Mouse (Mus musculus) C2C12 (cell line): ENCODE results near the gene Atpaf2. TPM values are rescaled to one million over a fixed set of nuclear protein-coding genes. Genes with fewer than 3 reads are reported as not detected.

ENCODE experiments used
- H3K27me3 ChIP-seq: one replicate; pipeline ENCODE4 v1.6.1; 2011; ENCODE audit not compliant: control insufficient read depth, insufficient read depth, insufficient read length
- H3K36me3 ChIP-seq: one replicate; pipeline ENCODE4 v1.6.1; 2011; ENCODE audit not compliant: control insufficient read depth, insufficient read depth
- H3K4me3 ChIP-seq: one replicate; pipeline ENCODE4 v1.5.1; 2011; ENCODE audit warnings: mild to moderate bottlenecking, control low read depth; ENCODE audit not compliant: poor library complexity, insufficient read depth, severe bottlenecking
- H3K79me2 ChIP-seq: one replicate; pipeline ENCODE4 v1.6.1; 2011; ENCODE audit not compliant: control insufficient read depth, insufficient read depth
- H3K79me3 ChIP-seq: one replicate; pipeline ENCODE4 v1.6.1; 2011; ENCODE audit warnings: low read depth, control low read depth
- H3ac ChIP-seq: one replicate; pipeline ENCODE3; 2011; ENCODE audit warnings: low read depth; ENCODE audit not compliant: control insufficient read depth, insufficient read length
- CEBPB ChIP-seq: IDR thresholded peaks from one replicate; pipeline ENCODE4 v1.6.1; 2011; ENCODE audit warnings: low read depth, mild to moderate bottlenecking, control low read depth, moderate library complexity
- CTCF ChIP-seq: IDR thresholded peaks from one replicate; pipeline ENCODE4 v1.5.1; 2011; ENCODE audit not compliant: control insufficient read depth, insufficient read depth, insufficient read length
- FOSL1 ChIP-seq: IDR thresholded peaks from one replicate; pipeline ENCODE4 v1.8.0; 2011; ENCODE audit warnings: mild to moderate bottlenecking, low read length; ENCODE audit not compliant: poor library complexity, insufficient read depth, severe bottlenecking
- MAX ChIP-seq: IDR thresholded peaks from one replicate; pipeline ENCODE4 v1.6.1; 2011; ENCODE audit warnings: mild to moderate bottlenecking, control low read depth
- MYOD1 ChIP-seq: IDR thresholded peaks from one replicate; pipeline ENCODE4 v1.6.1; 2011; ENCODE audit warnings: low read depth; ENCODE audit not compliant: control insufficient read depth, insufficient read length
- MYOG ChIP-seq: IDR thresholded peaks from one replicate; pipeline ENCODE4 v1.6.1; 2011; ENCODE audit not compliant: control insufficient read depth, insufficient read length; ENCODE audit errors: extremely low read depth
- USF1 ChIP-seq: IDR thresholded peaks from one replicate; pipeline ENCODE4 v1.6.1; 2011; ENCODE audit warnings: low read depth, mild to moderate bottlenecking, control low read depth, moderate library complexity
- polyA plus RNA-seq: library from polyadenylated mRNA; unstranded; fragments of >200 nt; fragmentation: generic; extraction: Trizol; gene quantifications from one replicate; pipeline ENCODE4 v1.2.1, GENCODE M21; 2012; ENCODE audit warnings: missing spikeins

Atpaf2 gene
- polyA plus RNA-seq, 1 experiment = 41.4 TPM

DNA sequence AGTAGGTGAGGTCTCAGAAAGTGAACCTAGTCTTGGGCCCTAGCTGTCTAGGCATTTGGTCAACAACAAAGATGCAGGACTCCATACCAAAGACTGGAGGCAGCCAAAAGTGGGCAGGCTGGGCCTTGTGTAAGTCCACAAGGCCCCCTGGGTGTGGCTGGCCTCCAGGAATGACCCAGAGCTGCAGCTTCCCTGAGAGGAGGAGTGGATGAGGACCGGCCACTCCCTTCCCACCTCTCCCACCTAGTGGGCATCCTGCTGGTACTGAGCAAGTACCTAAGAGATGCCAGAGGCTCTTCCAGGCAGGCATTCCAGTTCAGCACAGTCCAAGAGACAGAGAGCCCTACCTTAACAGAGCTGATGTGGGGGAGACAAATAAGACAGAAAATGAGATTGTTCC, 58.3 kb downstream of the Atpaf2 start:
- H3K36me3 ChIP-seq = no peaks in the 10 kb centered on the region
- H3K79me3 ChIP-seq = no peaks in the 10 kb centered on the region
- no peak overlapping the region for H3K4me3 ChIP-seq
- peaks cover 5% of the 10 kb centered on the region for H3K27me3 ChIP-seq
- H3ac ChIP-seq = no peak overlapping the region
- H3K79me2 ChIP-seq = no peaks in the 10 kb centered on the region
- no peak for TF ChIP-seq FOSL1
- no peak for TF ChIP-seq MYOG
- TF ChIP-seq MAX = no peak
- TF ChIP-seq MYOD1 = no peak
- TF ChIP-seq CTCF = no peak
- no peak for TF ChIP-seq CEBPB
- no peak for TF ChIP-seq USF1

- H3K4me3 ChIP-seq = no peak overlapping the region
- TF ChIP-seq FOSL1 (no peak), MYOG (no peak), USF1 (no peak), MYOD1 (no peak)
- H3K36me3 ChIP-seq = no peaks in the 10 kb centered on the region
- no peaks in the 10 kb centered on the region for H3K79me3 ChIP-seq
- peaks cover 2% of the 10 kb centered on the region for H3K27me3 ChIP-seq
- no peaks in the 10 kb centered on the region for H3K79me2 ChIP-seq
- H3ac ChIP-seq = no peak overlapping the region
These were observed 59.1 kb downstream of the Atpaf2 start for GRCm38 (mm10) chr11:60359138-60359537.

DNA sequence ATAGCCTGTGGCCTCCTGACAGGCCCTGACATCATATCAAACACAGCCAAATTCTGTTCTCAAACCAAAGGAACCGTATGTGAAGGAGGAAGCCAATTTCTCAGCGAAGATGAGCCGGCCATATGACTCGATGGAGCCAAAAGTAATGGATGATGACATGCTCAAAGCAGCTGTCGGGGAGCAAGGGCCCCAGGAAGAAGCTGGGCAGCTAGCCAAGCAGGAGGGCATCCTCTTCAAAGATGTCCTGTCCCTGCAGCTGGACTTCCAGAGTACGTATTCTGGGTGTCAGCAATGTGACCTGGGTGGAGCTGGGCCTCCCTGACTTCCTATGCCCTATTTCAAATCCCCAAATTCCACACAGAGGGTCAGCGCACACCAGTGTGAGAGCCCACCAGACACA, 59.7 kb downstream of the Atpaf2 start:
- no peaks in the 10 kb centered on the region for H3K79me2 ChIP-seq
- no peaks in the 10 kb centered on the region for H3K79me3 ChIP-seq
- TF ChIP-seq CTCF = no peak
- no peak for TF ChIP-seq FOSL1
- no peak for TF ChIP-seq MYOD1
- no peak for TF ChIP-seq USF1
- TF ChIP-seq CEBPB = no peak
- TF ChIP-seq MAX = no peak
- TF ChIP-seq MYOG = no peak
- H3K36me3 ChIP-seq = no peaks in the 10 kb centered on the region
- no peaks in the 10 kb centered on the region for H3K27me3 ChIP-seq
- H3ac ChIP-seq = no peak overlapping the region
- no peak overlapping the region for H3K4me3 ChIP-seq

DNA sequence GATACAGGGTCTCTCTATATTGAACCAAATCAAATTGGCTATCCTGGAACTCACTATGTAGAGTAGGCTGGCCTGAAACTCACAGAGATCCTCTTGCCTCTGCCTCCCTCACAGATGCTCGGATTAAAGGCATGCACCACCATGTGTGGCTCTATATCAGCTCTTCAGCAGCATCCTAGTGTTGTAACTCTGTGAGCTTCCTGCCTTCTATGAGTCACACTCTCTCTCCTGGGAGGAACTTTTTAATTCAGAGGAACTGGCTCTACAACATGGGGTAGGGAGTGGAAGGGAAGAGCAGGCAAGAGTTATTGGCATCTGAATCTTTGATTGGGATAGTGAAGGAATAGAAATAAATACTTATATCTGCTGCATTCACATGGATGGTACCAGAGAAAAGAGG, 61.1 kb downstream of the Atpaf2 start:
- Histone ChIP-seq H3ac (no peak overlapping the region), H3K27me3 (no peaks in the 10 kb centered on the region)
- TF ChIP-seq CTCF (no peak), MYOD1 (no peak), MAX (no peak), CEBPB (no peak), USF1 (no peak), MYOG (no peak), FOSL1 (no peak)

DNA sequence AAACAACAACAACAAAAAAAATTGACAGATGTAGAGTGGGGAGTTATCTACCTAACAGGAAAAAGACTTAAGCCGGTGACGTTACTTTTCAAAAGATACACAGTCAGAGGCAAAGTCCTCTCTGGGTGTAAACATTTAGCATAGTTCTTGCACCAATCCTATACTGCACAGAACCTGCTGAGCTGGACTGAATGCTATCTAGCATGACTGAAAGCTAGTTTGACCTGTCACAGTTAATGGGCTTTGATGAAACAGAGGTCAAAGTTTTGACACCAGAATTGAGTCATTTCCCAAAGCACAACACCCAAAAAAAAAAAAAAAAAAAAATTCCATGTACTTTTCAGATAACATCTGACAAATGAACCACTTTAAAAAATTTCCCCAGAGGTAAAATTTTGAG, 62.3 kb downstream of the Atpaf2 start:
- no peaks in the 10 kb centered on the region for H3K27me3 ChIP-seq
- no peak overlapping the region for H3ac ChIP-seq
- no peak overlapping the region for H3K4me3 ChIP-seq
- no peaks in the 10 kb centered on the region for H3K36me3 ChIP-seq
- peaks cover 16% of the 10 kb centered on the region for H3K79me2 ChIP-seq
- H3K79me3 ChIP-seq = peaks cover 9% of the 10 kb centered on the region
- no peak for TF ChIP-seq CTCF
- TF ChIP-seq MYOD1 = no peak
- no peak for TF ChIP-seq MYOG
- no peak for TF ChIP-seq CEBPB
- no peak for TF ChIP-seq MAX
- TF ChIP-seq USF1 = no peak
- no peak for TF ChIP-seq FOSL1

More for the DNA sequence above, 61.1 kb downstream of the Atpaf2 start:
- H3K4me3 ChIP-seq = no peak overlapping the region
- no peaks in the 10 kb centered on the region for H3K36me3 ChIP-seq
- peaks cover 5% of the 10 kb centered on the region for H3K79me2 ChIP-seq
- H3K79me3 ChIP-seq = peaks cover 2% of the 10 kb centered on the region

DNA sequence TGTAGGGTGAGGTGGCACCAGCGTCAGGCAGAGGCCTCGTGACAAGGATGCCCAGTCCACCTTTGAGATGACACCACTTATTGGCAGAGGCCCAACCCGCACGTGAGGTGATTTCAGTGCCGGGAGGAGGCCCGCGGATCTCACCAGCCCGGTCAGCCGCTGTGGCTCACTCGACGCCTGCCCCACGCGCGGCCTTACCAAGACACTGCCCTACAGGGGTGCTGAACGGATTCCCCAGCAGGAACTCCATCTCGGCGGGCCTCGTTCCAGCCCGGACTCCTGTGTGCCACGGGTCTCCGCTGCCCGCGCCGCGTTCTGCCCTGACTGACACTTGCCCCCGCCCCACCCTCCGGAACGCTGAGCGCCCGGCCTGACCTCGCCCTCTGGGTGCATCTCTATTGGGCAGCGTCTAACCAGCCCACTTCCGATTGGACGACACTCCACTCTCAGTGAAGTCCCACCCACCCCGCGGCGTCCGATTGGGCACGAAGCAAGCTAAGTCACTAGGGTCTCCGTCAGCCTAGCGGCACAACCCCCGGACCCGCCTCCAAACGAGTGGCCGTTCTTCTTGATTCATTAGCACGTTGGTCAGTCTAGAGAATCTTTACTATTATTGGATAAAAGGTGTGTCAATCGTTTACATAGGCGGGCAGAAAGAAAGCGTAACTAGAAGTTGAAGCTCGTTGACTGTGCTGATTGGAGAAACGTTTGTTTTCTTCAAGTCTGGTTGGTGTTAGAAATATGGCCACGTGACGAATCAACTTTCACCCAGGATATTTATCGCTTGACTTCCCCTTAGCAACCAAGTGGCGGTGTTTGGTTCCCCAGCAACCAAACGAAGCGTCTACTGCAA, 65.5 kb downstream of the Atpaf2 start, which contains the start of the genes Tom1l2 and Drc3:
Gene Tom1l2, minus strand, starts transcription at position 347 of the 853 bp plus-strand sequence.
Gene Drc3, plus strand, starts transcription at position 771 of the 853 bp plus-strand sequence.
- Histone ChIP-seq H3K27me3 (no peaks in the 10 kb centered on the region), H3K36me3 (no peaks in the 10 kb centered on the region), H3ac (peak within 1 kb of the TSS; percentile 80), H3K4me3 (peak within 1 kb of the TSS; percentile 61), H3K79me3 (peaks cover 9% of the 10 kb centered on the region), H3K79me2 (peaks cover 36% of the 10 kb centered on the region)
- TF ChIP-seq CEBPB = no peak
- peak; percentile 45 for TF ChIP-seq MAX
- peak; percentile 98 for TF ChIP-seq USF1
